Mouse (Mus musculus): ENCODE measurements around the gene Spef1. TPM values are rescaled to one million over a fixed set of nuclear protein-coding genes. Genes with fewer than 3 reads are reported as not detected.

Spef1 gene
- total and polyA plus RNA-seq, 3 experiments: 0.34 to 1.2 (median 1.0) TPM

DNA sequence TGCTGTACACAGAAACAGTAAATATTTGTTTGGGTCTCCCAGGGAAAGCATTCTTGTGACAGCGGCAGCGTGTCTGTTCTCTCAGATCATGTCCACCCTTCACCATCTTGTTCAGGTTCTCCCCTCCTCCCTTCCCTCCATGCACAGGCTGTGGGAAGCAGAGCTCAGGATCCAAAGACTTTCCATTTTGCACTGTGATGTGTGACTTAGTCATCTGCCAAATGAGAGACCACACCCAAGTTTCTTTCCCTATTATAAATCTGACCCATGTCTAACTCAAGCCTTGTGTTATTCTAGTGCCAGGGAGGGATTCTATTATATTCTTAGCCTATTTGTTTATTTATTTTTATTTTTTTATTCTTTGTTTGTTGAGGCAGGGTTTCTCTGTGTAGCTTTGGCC lies 21.3 kb upstream of the Spef1 start:
- no peaks in the 10 kb centered on the region for H3K9me3 ChIP-seq (replicated peaks; ENCODE audit: low read length)
- peaks cover 7 to 12% of the 10 kb centered on the region in 2 experiments for H3K36me3 ChIP-seq (replicated peaks in 1 of 2; ENCODE audit: control insufficient read depth in 1 of 2, insufficient read depth in 1 of 2, low read length in 1 of 2)
- H3K4me2 ChIP-seq (ENCODE audit: insufficient read depth, low read depth, poor library complexity, severe bottlenecking): no peak overlapping the region
- peaks cover 6 to 14% of the 10 kb centered on the region in 2 experiments; a peak in 3 of 4 replicates for H3K4me1 ChIP-seq (ENCODE audit: control insufficient read depth in 1 of 2, insufficient read depth in 2 of 2)
- DNase-seq (ENCODE audit: extremely low read depth): no peak
- in situ Hi-C loops (cut with MboI; ENCODE audit: low pct_ligation_motif_present, low pct_unique_long_range_greater_than_20kb, low sequenced_read_pairs) (no loop called here), dilution Hi-C loops (cut with MboI; ENCODE audit: extremely low pct_ligation_motif_present, extremely low pct_unique_long_range_greater_than_20kb, low sequenced_read_pairs) (no loop called here)
- H3K79me2 ChIP-seq (replicated peaks; ENCODE audit: control insufficient read depth, extremely low read depth, insufficient read depth, poor library complexity, severe bottlenecking): no peaks in the 10 kb centered on the region
- H3K27ac ChIP-seq (ENCODE audit: insufficient read depth, low read depth): no peak overlapping the region
- TF ChIP-seq ZKSCAN1 (IDR thresholded peaks at IDR 0.05; ENCODE audit: borderline replicate concordance, low read depth, low read length) (no peak), KAT2A (IDR thresholded peaks at IDR 0.05; ENCODE audit: insufficient replicate concordance, low read length) (no peak), E2F4 (IDR thresholded peaks at IDR 0.05; ENCODE audit: insufficient replicate concordance, low read depth, low read length) (no peak), SMC3 (IDR thresholded peaks at IDR 0.05; ENCODE audit: low read depth, low read length) (no peak)
- H3K27me3 ChIP-seq (replicated peaks): no peaks in the 10 kb centered on the region
- no peak overlapping the region for H3K9ac ChIP-seq (ENCODE audit: insufficient read depth, low read depth)
- H3K4me3 ChIP-seq (replicated peaks in 1 of 3; ENCODE audit: low read depth in 2 of 3, low read length in 2 of 3, poor library complexity in 1 of 3): no peak overlapping the region

DNA sequence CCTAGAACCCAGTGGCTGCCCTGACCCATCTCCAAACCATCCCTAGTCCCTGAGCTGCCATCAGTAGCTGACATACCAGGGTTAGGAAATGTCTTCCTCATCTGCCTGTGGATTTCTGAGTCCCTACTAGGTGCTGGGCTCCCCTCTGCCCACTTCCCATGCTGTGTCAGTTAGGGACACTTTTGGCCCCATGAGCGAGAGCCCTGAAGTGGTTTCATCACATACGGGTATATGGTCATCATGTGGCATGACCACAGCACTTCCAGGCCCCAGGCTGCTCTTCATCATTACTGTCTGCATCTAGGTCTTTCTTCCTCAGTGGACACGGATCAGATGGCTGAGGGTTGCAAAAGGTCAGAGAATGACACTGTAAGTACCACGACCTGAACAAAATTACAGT lies 19.7 kb upstream of the Spef1 start, which contains the start of gene Ap5s1:
TSS of gene Ap5s1 (plus strand) at position 301 of the 400 bp plus-strand sequence.
- peaks cover 6 to 14% of the 10 kb centered on the region in 2 experiments; a peak in 3 of 4 replicates for H3K4me1 ChIP-seq (ENCODE audit: control insufficient read depth in 1 of 2, insufficient read depth in 2 of 2)
- dilution Hi-C loops (cut with MboI; ENCODE audit: extremely low pct_ligation_motif_present, extremely low pct_unique_long_range_greater_than_20kb, low sequenced_read_pairs) (no loop called here), in situ Hi-C loops (cut with MboI; ENCODE audit: low pct_ligation_motif_present, low pct_unique_long_range_greater_than_20kb, low sequenced_read_pairs) (no loop called here)
- no peak within 1 kb of the TSS for H3K4me2 ChIP-seq (ENCODE audit: insufficient read depth, low read depth, poor library complexity, severe bottlenecking)
- H3K36me3 ChIP-seq (replicated peaks in 1 of 2; ENCODE audit: control insufficient read depth in 1 of 2, insufficient read depth in 1 of 2, low read length in 1 of 2): no peaks in the 10 kb centered on the region
- H3K4me3 ChIP-seq (replicated peaks in 1 of 3; ENCODE audit: low read depth in 2 of 3, low read length in 2 of 3, poor library complexity in 1 of 3): no peak within 1 kb of the TSS
- H3K9me3 ChIP-seq (replicated peaks; ENCODE audit: low read length): no peaks in the 10 kb centered on the region
- no peaks in the 10 kb centered on the region for H3K27me3 ChIP-seq (replicated peaks)
- H3K9ac ChIP-seq (ENCODE audit: insufficient read depth, low read depth): no peak within 1 kb of the TSS
- TF ChIP-seq RCOR1 (conservative IDR thresholded peaks at IDR 0.05; ENCODE audit: low read depth, low read length): no peak
- TF ChIP-seq USF1 (IDR thresholded peaks at IDR 0.05; ENCODE audit: low read depth, low read length): no peak
- TF ChIP-seq NRF1 (IDR thresholded peaks at IDR 0.05; ENCODE audit: low read depth, low read length): no peak
- TF ChIP-seq NELFE (IDR thresholded peaks at IDR 0.05; ENCODE audit: low read depth, low read length): no peak
- no peak for TF ChIP-seq ETS1 (conservative IDR thresholded peaks at IDR 0.05; ENCODE audit: low read depth, low read length)
- no peak for TF ChIP-seq IRF4 (IDR thresholded peaks at IDR 0.05; ENCODE audit: low read depth, low read length)
- TF ChIP-seq JUND (conservative IDR thresholded peaks at IDR 0.05; ENCODE audit: low read depth, low read length): no peak
- TF ChIP-seq MAZ (IDR thresholded peaks at IDR 0.05; ENCODE audit: low read depth, low read length): no peak
- TF ChIP-seq ZC3H11A (IDR thresholded peaks at IDR 0.05; ENCODE audit: low read depth, low read length): no peak
- DNase-seq (ENCODE audit: extremely low read depth): no peak
- no peak within 1 kb of the TSS for H3K27ac ChIP-seq (ENCODE audit: insufficient read depth, low read depth)
- no peaks in the 10 kb centered on the region for H3K79me2 ChIP-seq (replicated peaks; ENCODE audit: control insufficient read depth, extremely low read depth, insufficient read depth, poor library complexity, severe bottlenecking)
